Comparison of ENCODE assay signal across 18 mouse cellular contexts in genomic region chr11:119808647-119809280, GRCm38 (mm10).
DNase-seq lines count a peak whose midpoint lies in the region; ATAC-seq lines count a peak whose summit lies in the region.
"Had no signal": no experiment of that assay in that cellular context is flagged by ENCODE, and none has a peak within 500 bp of the region (broad histone marks: within the 10 kb centered on the region; RNA-seq: fewer than 3 reads in every experiment).

No protein-coding gene starts in this region.

- DNase-seq in hindbrain, embryonic 10.5 days (ENCODE audit: low spot score) = no peak
- no peak for DNase-seq in hindbrain, embryonic 11.5 days (ENCODE audit: low spot score)
- DNase-seq in midbrain, embryonic 10.5 days (ENCODE audit: low spot score) = no peak
- DNase-seq in hindbrain, embryonic 14.5 days (ENCODE audit: low spot score) = no peak
- no peak for DNase-seq in right cerebral cortex, postnatal 10 days (ENCODE audit: low spot score in 2 of 2)
- DNase-seq in gastrocnemius, postnatal 10 days = no peak
- DNase-seq: kidney, postnatal 10 days; liver; right cerebral cortex, postnatal 14 days; spleen, adult 18-20 months; thymus, postnatal 36 days had no signal

- no peak for ATAC-seq in hindbrain, embryonic 11.5 days (ENCODE audit: low FRiP score)
- ATAC-seq in midbrain, embryonic 13.5 days = no peak
- ATAC-seq in hindbrain, embryonic 14.5 days (ENCODE audit: low FRiP score) = no peak
- no peak for ATAC-seq in neural tube, embryonic 15.5 days (ENCODE audit: low FRiP score)
- ATAC-seq: CD4-positive, CD25-positive, alpha-beta regulatory T cell, adult 4 months; forebrain, embryonic 15.5 days; intestine, postnatal 0 days; lung, postnatal 0 days; Patski had no signal

- H3K9me3 ChIP-seq in hindbrain, embryonic 10.5 days = no peaks in the 10 kb centered on the region
- H3K9me3 ChIP-seq in hindbrain, embryonic 11.5 days (ENCODE audit: control insufficient read depth, low read length) = no peaks in the 10 kb centered on the region
- H3K9me3 ChIP-seq in midbrain, embryonic 13.5 days = no peaks in the 10 kb centered on the region
- no peaks in the 10 kb centered on the region for H3K9me3 ChIP-seq in midbrain, embryonic 10.5 days (replicated peaks)
- no peaks in the 10 kb centered on the region for H3K9me3 ChIP-seq in hindbrain, embryonic 14.5 days (ENCODE audit: control insufficient read depth, low read length)
- H3K9me3 ChIP-seq in neural tube, embryonic 15.5 days (replicated peaks) = no peaks in the 10 kb centered on the region
- H3K9me3 ChIP-seq: forebrain, embryonic 15.5 days had no signal

- peaks cover 73% of the 10 kb centered on the region for H3K36me3 ChIP-seq in hindbrain, embryonic 10.5 days
- peaks cover 3% of the 10 kb centered on the region; the same call in 1 of the 2 replicates for H3K36me3 ChIP-seq in hindbrain, embryonic 11.5 days (ENCODE audit: control insufficient read depth, insufficient read depth, low read length)
- H3K36me3 ChIP-seq in midbrain, embryonic 13.5 days = peaks cover 14% of the 10 kb centered on the region
- H3K36me3 ChIP-seq in midbrain, embryonic 10.5 days = peaks cover 53% of the 10 kb centered on the region
- H3K36me3 ChIP-seq in hindbrain, embryonic 14.5 days (replicated peaks; ENCODE audit: control insufficient read depth, insufficient read depth) = peaks cover 9% of the 10 kb centered on the region
- H3K36me3 ChIP-seq in neural tube, embryonic 15.5 days = 0 out of 2 replicates have a peak, but pooled peaks cover 8% of the 10 kb centered on the region

- H3K4me3 ChIP-seq in hindbrain, embryonic 10.5 days = no peak overlapping the region
- H3K4me3 ChIP-seq in hindbrain, embryonic 11.5 days (ENCODE audit: low read depth, low read length) = no peak overlapping the region
- no peak overlapping the region for H3K4me3 ChIP-seq in midbrain, embryonic 13.5 days (replicated peaks)
- H3K4me3 ChIP-seq in midbrain, embryonic 10.5 days = no peak overlapping the region
- H3K4me3 ChIP-seq in hindbrain, embryonic 14.5 days (replicated peaks; ENCODE audit: low read length) = no peak overlapping the region
- no peak overlapping the region for H3K4me3 ChIP-seq in neural tube, embryonic 15.5 days (replicated peaks)
- H3K4me3 ChIP-seq: forebrain, embryonic 15.5 days had no signal

- peak overlapping the region; percentile 50; the same call in 1 of the 2 replicates for H3K27ac ChIP-seq in hindbrain, embryonic 10.5 days
- no peak overlapping the region for H3K27ac ChIP-seq in hindbrain, embryonic 11.5 days (ENCODE audit: low read depth, low read length)
- H3K27ac ChIP-seq in midbrain, embryonic 13.5 days = 0 out of 2 replicates have a peak overlapping the region, but pooled peaks have one; percentile 72
- no peak overlapping the region for H3K27ac ChIP-seq in midbrain, embryonic 10.5 days (replicated peaks)
- peak overlapping the region; percentile 74; the same call in 1 of the 2 replicates for H3K27ac ChIP-seq in hindbrain, embryonic 14.5 days
- H3K27ac ChIP-seq in neural tube, embryonic 15.5 days (replicated peaks) = peak overlapping the region; percentile 59

- H3K27me3 ChIP-seq in hindbrain, embryonic 10.5 days (ENCODE audit: insufficient read depth, poor library complexity, severe bottlenecking) = no peaks in the 10 kb centered on the region
- no peaks in the 10 kb centered on the region for H3K27me3 ChIP-seq in hindbrain, embryonic 11.5 days (ENCODE audit: control insufficient read depth, insufficient read depth, low read length)
- no peaks in the 10 kb centered on the region for H3K27me3 ChIP-seq in midbrain, embryonic 13.5 days
- no peaks in the 10 kb centered on the region for H3K27me3 ChIP-seq in midbrain, embryonic 10.5 days (ENCODE audit: low read depth, poor library complexity, severe bottlenecking)
- H3K27me3 ChIP-seq in hindbrain, embryonic 14.5 days (ENCODE audit: control insufficient read depth, insufficient read depth, low read length) = no peaks in the 10 kb centered on the region
- H3K27me3 ChIP-seq in neural tube, embryonic 15.5 days (replicated peaks) = no peaks in the 10 kb centered on the region
- H3K27me3 ChIP-seq: forebrain, embryonic 15.5 days; Patski had no signal

- no peak overlapping the region for H3K4me2 ChIP-seq in hindbrain, embryonic 11.5 days (replicated peaks; ENCODE audit: low read depth, low read length)
- no peak overlapping the region for H3K4me2 ChIP-seq in midbrain, embryonic 13.5 days (replicated peaks)
- H3K4me2 ChIP-seq in hindbrain, embryonic 14.5 days (replicated peaks) = no peak overlapping the region
- no peak overlapping the region for H3K4me2 ChIP-seq in neural tube, embryonic 15.5 days
- H3K4me2 ChIP-seq: forebrain, embryonic 15.5 days had no signal

- no peak overlapping the region for H3K9ac ChIP-seq in hindbrain, embryonic 11.5 days (ENCODE audit: low read depth, low read length)
- no peak overlapping the region for H3K9ac ChIP-seq in midbrain, embryonic 13.5 days (replicated peaks)
- H3K9ac ChIP-seq in hindbrain, embryonic 14.5 days = no peak overlapping the region
- H3K9ac ChIP-seq in neural tube, embryonic 15.5 days (replicated peaks) = no peak overlapping the region
- H3K9ac ChIP-seq: forebrain, embryonic 15.5 days had no signal

- 93% methylated on average over 10 of the region's 10 CpGs for WGBS in hindbrain, embryonic 10.5 days
- WGBS in hindbrain, embryonic 11.5 days = 91% methylated on average over 10 of the region's 10 CpGs
- WGBS in midbrain, embryonic 13.5 days = 93% methylated on average over 10 of the region's 10 CpGs
- 91% methylated on average over 10 of the region's 10 CpGs for WGBS in midbrain, embryonic 10.5 days
- 86% methylated on average over 10 of the region's 10 CpGs for WGBS in hindbrain, embryonic 14.5 days
- 42% methylated on average over 10 of the region's 10 CpGs for WGBS in neural tube, embryonic 15.5 days

- 0 out of 2 replicates have a peak, but pooled peaks cover 7% of the 10 kb centered on the region for H3K4me1 ChIP-seq in hindbrain, embryonic 10.5 days (replicated peaks)
- H3K4me1 ChIP-seq in hindbrain, embryonic 11.5 days (replicated peaks; ENCODE audit: control insufficient read depth, insufficient read depth, low read length) = no peaks in the 10 kb centered on the region
- H3K4me1 ChIP-seq in midbrain, embryonic 13.5 days (replicated peaks) = peaks cover 15% of the 10 kb centered on the region
- no peaks in the 10 kb centered on the region; the same call in 1 of the 2 replicates for H3K4me1 ChIP-seq in midbrain, embryonic 10.5 days
- H3K4me1 ChIP-seq in hindbrain, embryonic 14.5 days (replicated peaks; ENCODE audit: control insufficient read depth, insufficient read depth, low read length) = peaks cover 16% of the 10 kb centered on the region
- H3K4me1 ChIP-seq in neural tube, embryonic 15.5 days = peaks cover 45% of the 10 kb centered on the region

Comparison
In these comparisons a context has a peak if more than half of its experiments do, and no peak if none do; other contexts are left out.
1. H3K27ac ChIP-seq: peak in hindbrain, embryonic 10.5 days (single experiment), midbrain, embryonic 13.5 days (single experiment), hindbrain, embryonic 14.5 days (single experiment) and neural tube, embryonic 15.5 days (single experiment); none in hindbrain, embryonic 11.5 days (single experiment) and midbrain, embryonic 10.5 days (single experiment).